Mouse (Mus musculus) left cerebral cortex, postnatal 25 days (tissue): ENCODE measurements around the gene Phldb3. TPM values are rescaled to one million over a fixed set of nuclear protein-coding genes. Genes with fewer than 3 reads are reported as not detected.
A peak's percentile ranks its signal among the peaks of the same experiment; 100 is the strongest.

Experiments used
- DNase-seq, 2 experiments: peaks; one replicate each; pipeline ENCODE4 v3.0.0; 2022; ENCODE audit warnings: low spot score in 2 of 2, mixed read lengths in 1 of 2
- intact Hi-C: fragments of 180-260 bp; cut with DNase I; formaldehyde crosslinking; loops from one replicate; pipeline ENCODE4 v1.15.1; 2025
- total RNA-seq, 2 experiments: library from RNA; stranded (reverse); gene quantifications; 2 replicates each; pipeline ENCODE4 v1.2.3; 2021

Gene Phldb3
- total RNA-seq, 2 experiments from 2014 or later, result 0.16 to 0.27 TPM

DNA sequence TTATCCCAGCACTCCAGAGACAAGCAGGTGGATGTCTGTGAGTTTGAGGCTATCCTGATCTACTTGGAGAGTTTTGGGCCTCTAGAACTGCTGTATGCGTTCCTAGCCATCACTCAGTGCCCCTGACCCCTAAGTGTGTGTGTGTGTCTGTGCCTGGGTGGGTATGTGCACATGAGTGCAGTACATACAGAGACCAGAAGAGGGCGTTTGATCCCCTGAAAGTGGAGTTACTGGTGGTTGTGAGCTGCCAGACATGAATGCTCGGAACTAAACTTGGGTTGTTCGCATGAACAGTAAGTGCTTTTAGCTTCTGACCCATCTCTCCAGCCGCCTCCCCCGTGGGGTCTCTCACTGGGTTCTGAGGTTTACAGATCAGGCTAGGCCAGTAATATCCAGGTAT is 12.4 kb downstream of the Phldb3 start:
- no peak for DNase-seq
- intact Hi-C loops, result no loop called here

GRCm38 (mm10) chr7:24628685-24629610 is 18.4 kb downstream of the Phldb3 start:
- intact Hi-C loops, result no loop called here
- peak; percentile 11 to 24 for DNase-seq

- DNase-seq, result no peak
- intact Hi-C loops, result no loop called here
Observed at GRCm38 (mm10) chr7:24629672-24630071, 19.1 kb downstream of the Phldb3 start.

DNA sequence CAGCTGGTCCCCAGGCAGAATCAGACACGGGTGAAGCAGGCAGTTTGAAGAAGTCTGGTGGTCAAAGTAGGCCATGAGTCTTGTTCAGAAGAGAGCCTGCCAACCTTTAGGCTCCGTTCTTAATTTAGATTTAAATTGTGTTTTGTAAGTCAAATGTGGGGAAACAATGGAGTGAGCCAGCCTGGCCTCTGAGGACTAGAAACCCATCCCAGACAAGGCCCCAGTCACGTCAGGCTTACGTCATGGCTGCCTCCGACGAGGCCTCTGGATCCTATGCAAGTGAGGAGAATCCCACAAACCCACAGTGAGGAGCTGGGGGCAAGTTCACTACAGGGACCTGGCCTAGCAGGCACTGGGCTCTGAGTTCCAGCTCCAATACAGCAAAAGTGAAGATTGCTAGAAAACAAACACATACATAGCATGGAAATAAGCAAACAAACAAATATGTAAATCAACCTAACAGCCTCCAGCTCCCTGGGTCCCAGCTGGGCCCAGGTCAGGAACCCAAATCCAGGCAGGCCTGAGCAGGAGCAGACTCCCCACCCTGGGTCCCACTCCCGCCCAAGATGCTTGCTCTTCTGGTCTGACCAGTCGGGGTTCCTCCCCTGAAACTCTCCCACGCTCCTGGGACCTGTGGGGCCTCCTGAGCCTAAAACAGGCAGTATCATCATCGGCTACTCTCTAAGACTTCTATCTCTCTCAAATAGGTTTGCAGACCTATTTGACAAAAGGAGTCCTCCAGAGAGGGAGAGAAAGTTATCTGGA is 19.7 kb downstream of the Phldb3 start:
- no peak for DNase-seq
- intact Hi-C loops, result no loop called here

DNA sequence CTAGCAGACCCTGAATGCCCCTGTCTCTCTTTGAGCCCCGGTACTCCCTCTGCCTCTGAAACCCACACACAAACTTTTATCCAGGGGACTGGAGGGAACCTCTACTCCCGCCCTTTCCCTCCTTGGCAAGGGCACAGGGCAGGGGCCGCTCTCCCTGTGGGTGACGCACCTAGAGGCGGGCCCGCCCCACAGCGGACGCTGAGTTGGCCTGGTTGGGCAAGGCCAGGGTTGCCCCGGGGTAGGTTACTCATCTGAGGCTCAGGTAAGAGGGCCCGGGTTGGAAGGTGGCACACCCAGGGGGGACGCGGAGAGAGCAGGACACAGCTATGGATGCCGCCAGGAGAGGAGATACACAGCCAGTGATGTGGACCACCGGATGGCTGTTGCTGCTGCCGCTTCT is 25.7 kb downstream of the Phldb3 start, which contains the start of gene Lypd3:
Gene Lypd3, plus strand, starts transcription at position 287 of the 400 bp plus-strand sequence.
- no peak for DNase-seq
- intact Hi-C loops, result no loop called here

GRCm38 (mm10) chr7:24637046-24637445 is 26.5 kb downstream of the Phldb3 start:
- intact Hi-C loops, result no loop called here

GRCm38 (mm10) chr7:24638026-24638856 is 27.7 kb downstream of the Phldb3 start:
- intact Hi-C loops, result no loop called here
- DNase-seq, result no peak

More at GRCm38 (mm10) chr7:24637046-24637445, 26.5 kb downstream of the Phldb3 start:
- DNase-seq, result no peak

GRCm38 (mm10) chr7:24640450-24640849 is 29.9 kb downstream of the Phldb3 start:
- DNase-seq, result no peak
- intact Hi-C loops, result no loop called here

DNA sequence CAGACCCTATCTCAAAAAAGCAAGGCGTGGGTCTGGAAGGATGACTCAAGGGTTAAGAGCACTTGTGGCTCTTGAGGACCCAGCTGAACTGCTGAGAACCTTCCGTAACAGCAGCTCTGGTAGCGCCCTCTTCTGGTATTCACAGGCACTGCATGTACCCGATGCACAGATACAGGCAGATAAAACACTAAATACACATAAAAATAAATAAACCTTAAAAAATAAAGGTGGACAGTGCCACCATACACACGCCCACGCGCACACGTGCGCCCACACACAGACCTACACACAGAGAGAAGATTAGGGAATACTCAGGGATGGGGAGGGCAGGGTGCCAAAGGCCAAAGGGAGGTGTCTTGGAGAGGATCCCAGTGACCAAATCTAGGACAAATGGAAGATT is 31.9 kb downstream of the Phldb3 start:
- intact Hi-C loops, result no loop called here
- DNase-seq, result peak; percentile 22 to 31

DNA sequence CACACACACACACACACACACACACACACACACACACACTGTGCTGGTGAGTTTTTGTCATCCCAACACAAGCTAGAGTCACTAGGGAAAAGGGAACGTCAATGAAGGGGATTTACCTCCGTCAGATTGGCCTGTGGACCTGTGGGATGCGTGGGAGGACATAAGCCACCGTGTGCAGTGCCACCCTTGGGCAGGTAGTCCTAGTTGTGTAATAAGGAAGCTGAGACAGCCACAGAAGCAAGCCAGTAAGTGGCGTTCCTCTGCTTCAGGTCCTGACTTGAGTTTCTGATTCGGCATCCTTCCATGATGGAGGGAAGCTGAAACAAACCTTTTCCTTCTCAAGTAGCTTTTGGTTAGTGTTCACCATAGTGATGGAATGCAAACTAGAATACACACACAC is 33.9 kb downstream of the Phldb3 start:
- intact Hi-C loops, result no loop called here
- DNase-seq, result no peak

- no peak for DNase-seq
- intact Hi-C loops, result no loop called here
Observed at GRCm38 (mm10) chr7:24644996-24645395, 34.4 kb downstream of the Phldb3 start.

DNA sequence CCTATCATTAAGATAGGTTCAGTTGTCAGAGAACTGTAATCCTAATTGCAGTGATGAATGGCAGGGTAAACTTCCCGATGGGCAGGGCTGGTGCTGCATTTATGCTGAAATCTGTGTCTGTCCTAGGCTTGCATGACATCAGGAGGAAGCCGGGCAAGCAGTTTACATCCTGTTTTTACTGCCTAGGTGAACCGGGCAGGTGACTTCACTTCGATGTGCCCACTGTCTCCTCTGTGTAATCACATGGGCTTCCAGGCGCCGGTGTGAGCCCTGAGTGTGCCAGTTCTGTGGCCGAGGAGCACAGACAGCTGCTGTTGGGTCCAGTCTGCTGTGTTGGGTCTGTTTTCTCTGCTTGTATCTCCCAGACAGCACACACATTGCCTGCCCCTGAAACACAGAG is 35.9 kb downstream of the Phldb3 start:
- intact Hi-C loops, result no loop called here
- no peak for DNase-seq

- intact Hi-C loops, result no loop called here
- DNase-seq, result peak in 1 of 2 experiments; percentile 23
Observed at GRCm38 (mm10) chr7:24653681-24654080, 43.1 kb downstream of the Phldb3 start.

- intact Hi-C loops, result loop anchor here (1.0 to 5.0 kb wide), 2 partner anchors 12 to 128 kb away; partner anchors contain the start of gene Irgq
- DNase-seq, result no peak
Observed at GRCm38 (mm10) chr7:24659737-24660357, 49.3 kb downstream of the Phldb3 start.

DNA sequence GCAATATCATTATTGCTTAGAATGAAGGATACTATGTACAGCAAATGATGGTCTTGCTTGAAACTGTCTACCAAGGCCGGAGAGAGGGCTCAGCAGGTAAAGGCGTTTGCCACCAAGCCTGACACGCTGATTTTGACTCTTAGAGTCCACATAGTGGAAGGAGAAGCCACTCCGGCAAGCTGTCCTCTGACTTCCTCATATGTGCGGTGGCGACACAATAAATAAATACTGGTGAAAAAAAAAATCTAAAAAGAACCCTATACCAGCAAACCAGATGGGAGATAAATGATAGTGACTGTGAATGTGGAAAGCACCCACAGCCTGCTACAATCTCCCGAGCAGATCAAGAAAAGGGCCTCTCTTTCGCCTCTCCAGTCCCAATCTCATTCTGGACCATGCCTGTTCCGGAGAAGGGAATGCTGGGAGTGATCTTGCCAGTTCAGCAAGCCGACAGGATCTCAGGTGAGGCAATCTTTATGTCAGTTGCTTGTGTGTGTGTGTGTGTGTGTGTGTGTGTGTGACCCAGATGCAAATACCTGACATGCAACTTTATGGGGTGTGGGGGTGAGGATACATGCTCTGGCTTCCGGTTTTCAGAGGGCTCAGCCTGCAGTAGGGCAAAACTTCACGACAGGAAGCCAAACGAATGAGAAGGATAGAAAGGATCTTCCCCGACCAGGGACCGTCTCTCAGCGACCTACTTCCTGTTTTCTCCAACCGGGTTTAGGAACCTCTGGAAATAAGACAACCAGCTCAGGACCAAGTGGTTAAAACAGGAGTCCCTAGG is 50.7 kb downstream of the Phldb3 start:
- DNase-seq, result no peak
- intact Hi-C loops, result loop anchor here (5.0 kb wide), 1 partner anchor 129 kb away; the partner anchor contains the start of gene Irgq

DNA sequence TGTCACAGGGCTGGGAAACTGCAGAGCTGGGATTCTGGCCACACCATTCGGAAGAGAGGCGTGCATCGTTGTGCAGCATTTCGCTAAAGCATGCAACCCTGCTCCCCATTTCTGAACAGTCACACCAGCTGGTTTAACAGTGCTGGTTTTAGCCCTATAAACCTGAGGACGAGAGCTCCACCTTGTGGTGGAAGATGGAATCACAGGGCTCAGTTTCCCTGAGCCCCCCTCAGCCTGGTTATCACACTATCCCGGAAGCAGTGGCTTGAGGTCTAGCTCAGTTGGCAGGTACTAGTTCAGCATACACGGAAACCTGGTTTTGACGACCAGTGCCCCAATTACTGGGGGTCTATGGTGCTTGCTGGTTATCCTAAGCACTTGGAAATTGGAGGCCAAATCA is 52.0 kb downstream of the Phldb3 start:
- intact Hi-C loops, result loop anchor here (2.0 to 5.0 kb wide), 2 partner anchors 62 to 130 kb away; partner anchors contain the start of gene Irgq

DNA sequence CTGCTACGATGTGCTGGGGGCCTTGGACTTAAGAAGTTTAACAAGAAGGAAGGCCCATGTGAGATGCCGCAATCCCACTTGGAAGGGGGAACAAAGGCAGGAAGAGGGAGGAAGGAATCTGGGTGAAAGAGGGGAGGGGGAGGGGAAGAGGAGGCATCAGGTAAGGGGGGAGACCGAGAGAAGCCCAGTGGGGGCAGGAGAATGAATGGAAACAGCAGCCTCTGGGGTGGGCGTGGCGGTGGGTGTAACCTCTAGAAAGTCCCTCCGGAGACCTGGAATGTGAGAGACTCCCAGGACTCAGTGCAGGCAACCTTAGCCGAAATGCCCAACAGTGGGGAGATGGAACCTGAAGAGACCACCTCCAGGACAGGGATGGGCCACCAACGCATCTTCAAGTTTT is 53.7 kb downstream of the Phldb3 start:
- intact Hi-C loops, result loop anchor here (5.0 kb wide), 1 partner anchor 132 kb away; the partner anchor contains the start of gene Irgq
- no peak for DNase-seq

More for the DNA sequence above, 52.0 kb downstream of the Phldb3 start:
- peak; percentile 60 to 68 for DNase-seq

DNA sequence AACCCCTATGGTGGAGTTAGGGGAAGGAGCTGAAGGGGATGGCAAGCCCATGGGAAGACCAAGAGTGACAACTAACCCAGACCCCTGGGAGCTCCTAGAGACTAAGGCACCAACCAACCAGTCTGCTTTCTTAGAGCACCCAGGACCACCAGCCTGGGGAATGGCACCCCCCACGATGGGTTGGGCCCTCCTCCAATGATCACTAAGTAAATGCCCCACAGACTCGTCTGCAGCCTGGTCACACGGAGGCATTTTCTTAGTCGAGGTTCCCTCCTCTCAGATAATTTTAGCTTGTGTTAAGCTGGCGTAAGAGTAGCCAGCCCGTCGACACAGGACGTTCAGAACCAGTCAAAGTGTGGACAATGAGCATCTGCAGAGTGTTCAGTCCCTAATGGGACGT is 54.4 kb downstream of the Phldb3 start:
- DNase-seq, result no peak
- intact Hi-C loops, result loop anchor here (5.0 kb wide), 1 partner anchor 133 kb away; the partner anchor contains the start of gene Irgq
